Mouse (Mus musculus): Measurements from ENCODE around the gene Stard9. TPM values are rescaled to one million over a fixed set of nuclear protein-coding genes. Genes with fewer than 3 reads are reported as not detected.

The Stard9 gene
- polyA plus RNA-seq (2017; shearing (Covaris generic)), result 1 to 10 TPM in 1 of 2 experiments, under 1 TPM in 1; 0.71 to 2.1 TPM

GRCm38 (mm10) chr2:120628886-120629735 is at the start of gene Stard9:
TSS of gene Stard9 (plus strand) at chr2:120629121.

GRCm38 (mm10) chr2:120608830-120609723 is 19.8 kb upstream of the Stard9 start, which contains the start of the genes Haus2 and Lrrc57:
TSS of gene Haus2 (plus strand) at chr2:120609383.
TSS of gene Lrrc57 (minus strand) at chr2:120609520.

Other genes starting within 250 kb of the Stard9 start
- gene Ganc, start 225.2 kb upstream of the Stard9 start, polyA plus RNA-seq (2017; shearing (Covaris generic)), result 10 to 100 TPM; 16.1 to 23.2 TPM
- 10 to 100 TPM; 14.9 to 23.5 TPM for gene Tmem87a, start 225.0 kb upstream of the Stard9 start, polyA plus RNA-seq (2017; shearing (Covaris generic))
- 10 to 100 TPM; 13.6 to 42.1 TPM for gene Capn3, start 173.1 kb upstream of the Stard9 start, polyA plus RNA-seq (2017; shearing (Covaris generic))
- 10 to 100 TPM; 40.7 to 56.0 TPM for gene Zfp106, start 65.3 kb upstream of the Stard9 start, polyA plus RNA-seq (2017; shearing (Covaris generic))
- 10 to 100 TPM; 40.6 to 41.0 TPM for gene Snap23, start 61.5 kb upstream of the Stard9 start, polyA plus RNA-seq (2017; shearing (Covaris generic))
- 10 to 100 TPM; 16.3 to 19.5 TPM for gene Haus2, start 19.7 kb upstream of the Stard9 start, polyA plus RNA-seq (2017; shearing (Covaris generic))
- 10 to 100 TPM; 23.6 to 32.5 TPM for gene Lrrc57, start 19.6 kb upstream of the Stard9 start, polyA plus RNA-seq (2017; shearing (Covaris generic))
- gene Cdan1, start 221.0 kb downstream of the Stard9 start, polyA plus RNA-seq (2017; shearing (Covaris generic)), result 10 to 100 TPM; 37.0 to 48.6 TPM
- gene Ttbk2, start 221.5 kb downstream of the Stard9 start, polyA plus RNA-seq (2017; shearing (Covaris generic)), result 1 to 10 TPM; 1.9 to 3.1 TPM